Mouse (Mus musculus) adrenal gland, postnatal 25 days (tissue): ENCODE measurements around the gene Sec24d. TPM values are rescaled to one million over a fixed set of nuclear protein-coding genes. Genes with fewer than 3 reads are reported as not detected.

Source experiments
- DNase-seq: peaks from one replicate; pipeline ENCODE4 v3.0.0; 2021; ENCODE audit warnings: mixed read lengths
- long read RNA-seq: library from polyadenylated mRNA; stranded (forward); transcript quantifications from one replicate; pipeline ENCODE4 v2.0.0, GENCODE M21; 2021
- total RNA-seq: library from RNA; stranded (reverse); gene quantifications from 2 replicates; pipeline ENCODE4 v1.2.3, GENCODE M21; 2021

The Sec24d gene
- 140 and 169 TPM in 2 replicates for total RNA-seq
- long read RNA-seq, transcript Sec24d-201 (23 exons, 3,903 nt), result major isoform, 29 of 76 reads
- long read RNA-seq, partial matches to known transcripts, result 45 of 76 reads
- long read RNA-seq, other reads (novel, unspliced or antisense), result 1 of 76 reads

GRCm38 (mm10) chr3:123266753-123267651 is at the start of gene Sec24d:
Gene Sec24d, plus strand, starts transcription at chr3:123267455.
- peak; percentile 87 for DNase-seq

DNA sequence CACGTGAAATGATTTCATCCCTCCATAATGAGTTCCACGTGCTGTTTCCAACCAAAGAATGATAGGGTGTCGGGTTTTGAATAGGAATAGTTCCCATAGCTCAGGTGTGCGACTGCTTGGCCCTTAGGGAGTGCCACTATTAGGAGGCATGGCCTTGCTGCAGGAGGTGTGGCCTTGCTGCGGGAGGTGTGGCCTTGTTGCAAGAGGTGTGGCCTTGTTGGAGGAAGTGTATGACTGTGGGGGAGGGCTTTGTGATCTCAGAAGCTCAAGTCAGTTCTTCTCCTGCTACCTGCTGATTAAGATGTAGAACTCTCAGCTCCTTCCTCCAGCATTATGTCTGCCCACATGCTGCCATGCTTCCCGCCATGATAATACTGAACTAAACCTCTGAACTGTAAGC is 48.6 kb upstream of the Sec24d start:
- DNase-seq, result no peak

DNA sequence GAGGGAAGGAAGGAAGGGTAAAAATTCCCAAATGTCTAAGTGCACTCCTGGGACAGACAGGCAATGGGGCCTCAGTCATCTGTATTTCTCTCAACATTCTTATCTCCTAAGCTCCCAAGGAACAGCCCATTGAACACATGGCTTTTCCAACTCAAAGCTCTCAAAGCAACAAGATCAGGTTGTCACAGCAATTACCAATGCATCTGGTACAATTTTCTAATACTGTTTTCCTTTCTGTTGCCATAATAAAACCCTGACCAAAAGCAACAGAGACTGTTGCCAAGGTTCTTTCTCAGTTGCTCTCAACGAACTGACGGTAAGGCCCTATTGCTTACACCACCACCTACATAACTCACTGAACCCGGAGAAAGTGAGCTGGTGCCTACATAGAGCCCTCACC is 40.0 kb upstream of the Sec24d start:
- no peak for DNase-seq

GRCm38 (mm10) chr3:123231639-123232038 is 35.6 kb upstream of the Sec24d start:
- no peak for DNase-seq

DNA sequence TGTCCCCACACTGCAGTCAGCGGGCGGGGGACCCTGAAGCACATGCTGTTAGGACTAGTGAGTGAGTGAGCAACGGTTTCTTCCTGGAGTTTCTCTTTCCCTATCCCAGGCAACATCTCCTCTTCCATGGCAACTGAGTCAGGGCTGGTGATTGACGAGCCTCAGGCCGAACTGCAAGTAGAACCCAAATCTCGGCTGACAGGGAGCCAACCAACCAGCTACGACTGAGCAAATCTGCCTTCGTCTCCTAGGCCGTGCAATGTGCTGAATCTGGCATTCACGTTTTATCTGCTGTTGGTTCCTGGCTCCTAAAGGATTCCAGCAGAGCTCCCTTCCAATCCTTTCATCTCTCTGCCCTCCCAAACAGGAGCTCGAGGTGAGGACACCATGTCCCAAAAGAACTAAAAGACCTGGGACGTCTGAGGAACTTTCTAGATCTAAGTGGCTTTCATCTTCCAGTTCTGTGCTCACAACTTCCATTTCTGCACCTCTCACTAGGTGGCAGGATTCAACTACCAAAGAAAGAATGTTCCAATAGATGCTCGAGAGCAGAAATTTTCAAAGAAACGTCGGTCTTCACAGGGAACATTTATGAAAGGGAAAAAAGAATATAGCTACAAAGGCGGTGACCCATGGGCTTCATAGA is 32.9 kb upstream of the Sec24d start:
- peak; percentile 10 for DNase-seq

DNA sequence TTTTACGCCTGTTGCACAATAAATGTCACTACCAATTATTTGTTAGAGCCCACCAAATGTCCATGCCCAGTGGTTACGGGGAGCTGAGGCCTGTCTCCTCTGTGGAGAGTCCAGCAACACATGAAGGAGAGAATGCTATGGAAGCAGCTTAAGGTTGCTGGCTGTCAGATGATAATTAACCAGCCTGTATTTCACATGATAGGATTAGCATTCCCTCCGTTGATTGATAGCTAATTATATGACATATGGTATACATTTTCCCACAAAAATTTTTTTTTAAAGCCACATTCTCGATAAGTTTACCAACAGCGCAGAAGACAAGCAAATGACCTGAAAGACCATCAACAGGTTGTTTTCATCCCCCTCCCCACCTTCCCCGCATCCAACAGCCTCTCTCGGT is 31.8 kb upstream of the Sec24d start:
- DNase-seq, result no peak

DNA sequence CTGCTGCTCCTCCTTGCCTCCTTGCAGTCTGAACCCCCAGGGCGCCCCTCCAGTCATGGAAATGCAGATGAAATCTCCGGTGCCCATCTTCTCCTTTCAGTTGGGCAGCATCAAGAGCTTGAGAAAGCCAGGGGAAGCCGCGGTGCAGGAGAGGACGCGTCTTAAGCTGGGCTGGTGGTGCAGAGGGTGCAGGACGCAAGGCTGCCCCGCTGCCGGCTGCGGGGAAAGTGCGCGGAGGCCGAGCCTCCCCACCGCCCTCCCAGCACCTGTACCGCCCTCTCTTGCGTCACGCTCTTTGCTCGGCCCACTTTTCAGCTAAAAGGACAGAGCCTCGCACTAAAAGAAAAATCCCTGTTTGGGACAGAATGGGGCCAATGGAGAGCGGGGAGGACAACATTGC is 31.3 kb upstream of the Sec24d start, which contains the start of gene Synpo2:
Synpo2 (minus strand) TSS at position 229 of the 400 bp plus-strand sequence.
- DNase-seq, result peak; percentile 76

DNA sequence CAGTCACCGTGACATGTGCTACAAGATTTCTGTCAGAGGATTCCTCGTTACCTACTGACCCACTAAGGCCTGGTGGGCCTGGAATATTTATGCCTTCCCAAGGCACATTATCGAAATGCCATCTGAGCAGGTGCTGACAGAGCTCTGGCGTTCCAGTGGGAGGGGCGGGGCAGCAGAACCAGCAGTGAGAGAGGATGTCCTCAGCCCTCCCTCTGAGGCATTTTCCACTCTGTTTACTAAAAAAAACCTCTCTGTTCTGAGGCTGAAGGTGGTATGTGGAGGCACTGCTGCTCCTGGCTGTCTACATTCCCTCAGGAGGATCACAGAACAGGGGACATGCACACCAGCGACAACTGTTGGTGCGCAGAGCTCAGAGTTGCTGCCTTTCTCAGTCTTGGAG is 30.2 kb upstream of the Sec24d start:
- no peak for DNase-seq

GRCm38 (mm10) chr3:123237446-123237845 is 29.8 kb upstream of the Sec24d start:
- DNase-seq, result no peak

DNA sequence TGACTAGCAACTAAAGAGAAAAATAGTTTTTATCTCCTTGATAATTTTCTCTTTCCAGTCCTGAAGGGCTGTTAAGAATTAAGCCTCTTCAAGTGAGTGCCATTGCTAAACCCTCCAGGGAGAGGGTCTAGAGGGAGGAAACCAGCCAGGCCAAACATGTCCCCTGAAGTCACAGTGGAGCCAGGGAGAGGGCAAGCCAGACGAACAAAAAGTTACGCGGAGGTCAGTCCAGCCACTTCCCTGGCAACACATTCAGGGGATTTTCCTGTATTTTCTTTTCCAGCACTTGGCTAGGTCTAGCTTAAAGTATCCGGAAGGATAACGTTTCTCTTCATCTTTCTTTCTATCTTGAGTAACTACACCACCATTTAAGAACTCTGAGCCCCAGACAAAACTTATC is 22.9 kb upstream of the Sec24d start:
- no peak for DNase-seq

GRCm38 (mm10) chr3:123245646-123246045 is 21.6 kb upstream of the Sec24d start:
- DNase-seq, result no peak

GRCm38 (mm10) chr3:123256181-123257101 is 10.8 kb upstream of the Sec24d start:
- no peak for DNase-seq

DNA sequence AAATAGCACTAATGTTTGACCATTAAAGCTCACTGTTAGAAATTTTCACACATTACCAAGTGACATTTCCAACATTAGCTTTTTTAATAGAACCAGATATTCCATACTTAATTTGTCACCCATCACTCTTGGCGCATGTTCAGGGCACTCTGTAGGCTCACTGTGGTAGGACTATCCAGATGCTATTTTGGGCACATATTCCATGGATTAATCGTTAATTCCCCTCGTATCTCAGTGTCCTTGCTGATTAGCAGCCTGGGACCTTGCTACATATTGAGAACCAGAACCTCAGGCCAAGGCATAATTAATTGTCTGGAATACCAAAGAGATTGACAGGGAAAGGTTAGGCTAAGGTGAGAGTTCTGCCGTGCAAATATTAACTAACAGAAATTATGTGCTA is 8.5 kb upstream of the Sec24d start:
- DNase-seq, result no peak

DNA sequence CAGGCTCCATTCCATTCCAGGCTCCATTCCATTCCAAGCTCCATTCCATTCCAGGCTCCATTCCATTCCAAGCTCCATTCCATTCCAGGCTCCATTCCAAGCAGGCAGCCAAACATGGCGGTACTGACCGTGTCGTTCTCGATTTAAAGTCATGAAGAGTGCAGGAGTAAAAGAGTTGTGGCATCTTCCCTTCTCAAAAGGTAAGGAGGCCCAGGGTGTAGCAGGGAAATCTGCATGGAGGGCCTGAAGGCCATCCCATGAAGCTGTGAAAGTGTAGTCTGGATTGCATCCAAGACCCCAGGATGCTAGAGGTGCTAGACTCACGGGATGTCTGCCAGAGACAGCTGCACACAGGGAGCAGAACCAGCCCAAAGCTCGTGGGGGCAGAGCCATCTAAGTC is 2.5 kb upstream of the Sec24d start:
- no peak for DNase-seq

DNA sequence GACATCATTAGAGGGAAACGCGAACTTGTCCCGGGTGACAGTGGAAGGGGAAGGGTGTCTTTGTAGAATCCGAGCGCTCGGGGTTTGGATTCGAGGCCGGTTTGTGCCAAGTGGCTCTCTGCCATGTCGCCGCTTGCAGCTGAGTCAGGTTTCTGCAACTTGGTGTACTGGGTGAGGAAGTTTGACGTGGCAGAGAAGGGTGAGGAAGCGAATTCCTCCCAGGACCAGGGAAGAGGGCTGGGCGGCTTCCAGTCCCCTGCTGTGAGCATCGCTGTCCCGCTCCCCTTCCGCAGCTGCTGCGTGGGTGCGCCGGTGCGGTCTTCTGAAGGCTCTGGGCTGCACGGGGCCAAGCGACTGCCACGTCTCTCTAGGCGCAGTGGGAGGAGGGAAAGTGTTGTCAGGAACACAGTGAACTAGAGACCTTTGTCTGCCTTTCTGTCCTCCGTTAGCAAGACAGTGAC is 516 bp downstream of the Sec24d start:
- peak; percentile 78 for DNase-seq

DNA sequence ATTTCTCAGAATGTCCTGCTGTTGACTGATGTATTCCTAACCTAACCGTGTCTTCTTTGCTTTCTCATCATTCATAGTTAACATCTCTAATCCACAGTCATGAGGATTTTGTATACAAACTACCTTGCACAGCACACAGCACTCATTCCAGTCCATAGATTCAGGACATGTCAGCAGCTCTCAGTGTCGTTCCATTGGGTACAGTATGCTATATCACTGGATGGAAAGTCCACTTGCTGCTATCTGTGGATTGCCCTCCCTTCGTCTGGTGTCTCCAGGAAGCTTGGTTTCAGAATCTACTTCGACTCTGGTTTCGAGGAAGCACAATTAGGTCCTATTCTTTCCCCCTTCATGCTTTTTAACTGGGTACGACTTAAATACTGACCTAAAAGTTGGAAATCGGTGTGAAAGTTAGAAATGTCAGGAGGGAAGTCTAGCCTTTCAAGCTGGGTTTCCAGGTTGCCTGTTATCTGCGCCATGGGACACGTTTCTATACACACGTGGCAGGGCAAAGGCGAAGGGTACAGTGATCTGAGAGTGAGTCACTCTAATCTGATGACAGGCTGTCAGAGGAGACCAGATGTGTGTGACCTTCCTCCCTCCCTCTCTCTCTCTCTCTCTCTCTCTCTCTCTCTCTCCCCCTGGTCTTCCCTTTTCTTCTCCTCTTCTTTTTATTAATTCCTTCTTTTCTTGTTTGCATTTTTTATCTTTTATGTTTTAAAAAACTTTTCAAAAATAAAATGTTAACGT is 15.8 kb downstream of the Sec24d start:
- peak; percentile 39 for DNase-seq

DNA sequence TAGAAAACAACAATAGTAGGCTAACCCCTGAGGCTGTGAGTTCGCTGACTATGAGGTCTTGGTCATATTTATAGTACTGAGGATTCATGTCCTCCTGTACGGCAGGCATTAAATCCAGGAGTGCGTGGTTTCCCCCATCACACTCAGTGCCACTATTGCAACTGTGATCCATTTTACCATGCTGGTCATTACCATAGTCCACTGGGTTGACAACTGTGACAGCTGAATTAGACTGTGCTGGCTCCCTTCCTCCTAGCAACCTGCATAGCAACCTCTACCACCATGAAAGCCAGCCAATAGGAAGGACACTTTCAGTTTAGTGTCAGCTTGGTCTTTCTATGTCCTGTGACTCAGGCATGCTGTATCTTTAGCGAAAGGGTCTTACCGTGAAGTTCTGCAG is 17.0 kb downstream of the Sec24d start:
- no peak for DNase-seq

GRCm38 (mm10) chr3:123285649-123286048 is 18.4 kb downstream of the Sec24d start:
- no peak for DNase-seq

- DNase-seq, result no peak
These were observed 21.8 kb downstream of the Sec24d start for GRCm38 (mm10) chr3:123288856-123289570.

DNA sequence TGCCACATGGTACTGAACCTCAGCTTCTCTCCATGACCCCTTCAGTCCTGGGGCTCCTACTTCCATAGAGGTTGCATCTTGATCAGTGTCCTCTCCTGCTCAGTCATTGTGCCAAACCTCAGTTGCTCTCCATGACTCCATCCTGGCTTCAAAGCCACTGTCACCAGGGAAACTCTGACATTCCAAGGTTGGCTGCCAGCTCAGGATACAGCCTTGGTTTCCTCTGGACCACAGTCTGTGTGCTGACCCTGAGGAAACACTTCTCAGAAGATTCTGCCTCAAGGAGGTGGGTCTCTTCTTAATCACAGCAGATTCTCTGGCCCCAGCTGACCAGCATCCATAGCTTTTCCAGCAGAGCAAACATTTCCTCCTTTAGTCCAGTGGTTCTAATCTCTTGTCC is 24.4 kb downstream of the Sec24d start:
- no peak for DNase-seq

DNA sequence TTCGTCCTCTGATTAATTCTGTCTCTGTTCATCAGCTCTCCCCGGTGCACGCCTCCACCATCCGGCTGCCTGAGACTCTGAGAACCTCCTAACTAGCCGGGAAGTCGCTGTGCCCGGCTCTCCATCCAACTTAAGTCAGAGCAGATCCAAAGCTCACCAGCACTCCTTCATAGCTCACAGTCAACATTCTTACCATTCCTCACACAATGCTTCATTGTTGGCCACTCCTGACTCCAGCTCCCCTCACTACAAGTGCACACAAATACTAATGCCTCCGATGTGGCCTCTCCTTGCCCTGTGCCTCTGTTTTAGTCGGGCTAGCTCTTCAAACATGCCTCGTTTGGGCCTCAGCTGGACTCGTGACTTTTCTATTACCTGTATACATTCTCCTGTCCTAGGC is 29.4 kb downstream of the Sec24d start:
- no peak for DNase-seq
